Mouse (Mus musculus) neural tube, embryonic 14.5 days (tissue): ENCODE results near the gene Wfikkn2. TPM values are rescaled to one million over a fixed set of nuclear protein-coding genes. Genes with fewer than 3 reads are reported as not detected.

ENCODE experiments used
- ATAC-seq: fragments of 200-750 bp; cut with Nextera tagmentation; 2 replicates; pipeline ENCODE4 v1.8.0; 2017; ENCODE audit warnings: low read depth, mild to moderate bottlenecking, moderate TSS enrichment, moderate library complexity
- H3K27ac ChIP-seq: fragments of 300-500 bp; sonication (generic); 2 replicates; pipeline ENCODE4 v1.5.1; 2014; ENCODE audit warnings: low read depth, mild to moderate bottlenecking, control low read depth, low read length, moderate library complexity, mixed read lengths
- H3K27me3 ChIP-seq: fragments of 300-500 bp; sonication (generic); 2 replicates; pipeline ENCODE4 v1.6.1; 2014; ENCODE audit warnings: low read length; ENCODE audit not compliant: control insufficient read depth, insufficient read depth
- H3K36me3 ChIP-seq: fragments of 300-500 bp; sonication (generic); 2 replicates; pipeline ENCODE4 v1.6.1; 2014; ENCODE audit warnings: low read length, mixed read lengths; ENCODE audit not compliant: control insufficient read depth, insufficient read depth
- H3K4me1 ChIP-seq: fragments of 300-500 bp; sonication (generic); 2 replicates; pipeline ENCODE4 v1.6.1; 2014; ENCODE audit warnings: low read length; ENCODE audit not compliant: control insufficient read depth, insufficient read depth
- H3K4me2 ChIP-seq: fragments of 300-500 bp; sonication (generic); 2 replicates; pipeline ENCODE4 v1.6.1; 2014; ENCODE audit warnings: mild to moderate bottlenecking, low read depth, low read length, control low read depth
- H3K4me3 ChIP-seq: fragments of 300-500 bp; sonication (generic); 2 replicates; pipeline ENCODE4 v1.5.1; 2014; ENCODE audit warnings: low read depth, low read length, control low read depth, mixed read lengths
- H3K9ac ChIP-seq: fragments of 300-500 bp; sonication (generic); replicated peaks from 2 replicates; pipeline ENCODE4 v1.6.1; 2014; ENCODE audit warnings: low read depth, mild to moderate bottlenecking, control low read depth, low read length, mixed read lengths
- H3K9me3 ChIP-seq: fragments of 300-500 bp; sonication (generic); 2 replicates; pipeline ENCODE4 v1.6.1; 2016; ENCODE audit warnings: low read length; ENCODE audit not compliant: control insufficient read depth
- WGBS: fragments of 180-500 bp; shearing (Covaris S2); extraction: QIAGEN DNeasy Blood & Tissue Kit; methylation state at CpG from one replicate; pipeline ENCODE4 v1.1.7; 2014; 5-methylcytosine and 5-hydroxymethylcytosine counted together
- polyA plus RNA-seq: library from polyadenylated mRNA; unstranded; fragments of >200 nt; fragmentation: Nextera tagmentation; extraction: Ambion mirVana; gene quantifications from 2 replicates; pipeline ENCODE4 v1.2.1, GENCODE M21; 2014

Wfikkn2 gene
- polyA plus RNA-seq, 1 experiment from 2014 or later, result 0.24 TPM

- Histone ChIP-seq H3K4me1 (peaks cover 16% of the 10 kb centered on the region), H3K27me3 (no peaks in the 10 kb centered on the region), H3K9me3 (no peaks in the 10 kb centered on the region), H3K9ac (no peak overlapping the region), H3K27ac (no peak overlapping the region), H3K4me3 (no peak overlapping the region), H3K4me2 (no peak overlapping the region), H3K36me3 (no peaks in the 10 kb centered on the region)
- 67% methylated on average over 8 of the region's 8 CpGs for WGBS
- no peak for ATAC-seq
Observed at GRCm38 (mm10) chr11:94246789-94247061, 920 bp upstream of the Wfikkn2 start.

DNA sequence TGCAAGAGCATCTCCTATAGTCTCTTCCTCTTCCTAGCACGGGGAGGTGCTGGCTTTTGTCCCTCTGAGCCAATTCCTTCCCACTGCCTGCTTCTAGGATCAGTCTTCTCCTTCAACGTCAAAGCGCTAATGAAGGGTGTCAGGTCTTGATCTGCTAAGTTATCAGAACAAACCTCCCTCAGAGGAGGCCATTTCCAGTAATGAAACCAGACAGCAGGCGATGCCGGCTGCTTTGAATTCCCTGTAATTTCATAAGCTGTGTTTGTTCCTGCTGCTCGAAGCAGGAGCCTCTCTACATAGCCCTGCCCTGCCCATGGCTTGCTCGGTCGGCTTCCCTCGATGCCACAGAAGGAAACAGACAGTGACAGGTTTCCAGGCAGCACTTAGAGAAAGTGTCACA, 1.4 kb downstream of the Wfikkn2 start:
- H3K9me3 ChIP-seq, result no peaks in the 10 kb centered on the region
- H3K36me3 ChIP-seq, result no peaks in the 10 kb centered on the region
- WGBS, result 69% methylated on average over 9 of the region's 9 CpGs
- H3K9ac ChIP-seq, result no peak overlapping the region
- H3K27me3 ChIP-seq, result no peaks in the 10 kb centered on the region
- no peak overlapping the region for H3K4me2 ChIP-seq
- ATAC-seq, result no peak
- no peak overlapping the region for H3K27ac ChIP-seq
- peaks cover 16% of the 10 kb centered on the region for H3K4me1 ChIP-seq
- H3K4me3 ChIP-seq, result no peak overlapping the region

- no peak for ATAC-seq
- H3K4me1 ChIP-seq, result peaks cover 16% of the 10 kb centered on the region
- H3K4me2 ChIP-seq, result peak overlapping the region; percentile 39; the same call in 1 of the 2 replicates
- no peaks in the 10 kb centered on the region for H3K27me3 ChIP-seq
- H3K9me3 ChIP-seq, result no peaks in the 10 kb centered on the region
- no peak overlapping the region for H3K4me3 ChIP-seq
- H3K9ac ChIP-seq, result no peak overlapping the region
- 30% methylated on average over 15 of the region's 15 CpGs for WGBS
- H3K36me3 ChIP-seq, result no peaks in the 10 kb centered on the region
- 0 out of 2 replicates have a peak overlapping the region, but pooled peaks have one; percentile 22 for H3K27ac ChIP-seq
Observed at GRCm38 (mm10) chr11:94243422-94244180, 2.2 kb downstream of the Wfikkn2 start.

- Histone ChIP-seq H3K36me3 (no peaks in the 10 kb centered on the region), H3K9me3 (no peaks in the 10 kb centered on the region), H3K4me3 (no peak overlapping the region), H3K27ac (no peak overlapping the region), H3K4me1 (peaks cover 16% of the 10 kb centered on the region), H3K27me3 (no peaks in the 10 kb centered on the region), H3K9ac (peak overlapping the region; percentile 17; the same call in 1 of the 2 replicates), H3K4me2 (peak overlapping the region; percentile 39)
- WGBS, result 5% methylated on average over 29 of the region's 29 CpGs
- ATAC-seq, result peak; percentile 33; the same call in 1 of the 2 replicates
Observed at GRCm38 (mm10) chr11:94242760-94243421, 2.9 kb downstream of the Wfikkn2 start.

DNA sequence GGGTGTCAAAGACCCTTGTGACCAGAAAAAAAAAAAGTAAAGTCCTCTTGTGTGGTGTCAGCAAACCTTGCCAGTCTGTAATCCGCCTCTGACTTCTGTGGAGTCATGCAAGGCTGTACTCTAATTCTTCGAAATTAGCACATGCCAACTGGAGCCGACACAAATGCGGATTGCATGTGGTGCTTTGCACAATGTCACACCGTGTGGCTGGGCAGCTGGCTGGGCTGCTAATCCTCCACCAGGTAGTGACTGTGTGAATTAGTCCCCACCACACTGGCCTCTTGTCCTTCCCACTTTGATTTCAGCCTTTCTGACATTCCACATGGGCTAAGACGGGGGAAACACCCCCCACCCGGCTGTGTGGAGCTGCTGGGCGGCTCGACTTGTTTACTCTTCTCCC, 6.1 kb downstream of the Wfikkn2 start:
- Histone ChIP-seq H3K36me3 (no peaks in the 10 kb centered on the region), H3K4me1 (peaks cover 13% of the 10 kb centered on the region), H3K9me3 (no peaks in the 10 kb centered on the region), H3K27me3 (no peaks in the 10 kb centered on the region), H3K9ac (no peak overlapping the region), H3K27ac (no peak overlapping the region), H3K4me3 (no peak overlapping the region), H3K4me2 (no peak overlapping the region)
- no peak for ATAC-seq
- WGBS, result 51% methylated on average over 9 of the region's 9 CpGs

DNA sequence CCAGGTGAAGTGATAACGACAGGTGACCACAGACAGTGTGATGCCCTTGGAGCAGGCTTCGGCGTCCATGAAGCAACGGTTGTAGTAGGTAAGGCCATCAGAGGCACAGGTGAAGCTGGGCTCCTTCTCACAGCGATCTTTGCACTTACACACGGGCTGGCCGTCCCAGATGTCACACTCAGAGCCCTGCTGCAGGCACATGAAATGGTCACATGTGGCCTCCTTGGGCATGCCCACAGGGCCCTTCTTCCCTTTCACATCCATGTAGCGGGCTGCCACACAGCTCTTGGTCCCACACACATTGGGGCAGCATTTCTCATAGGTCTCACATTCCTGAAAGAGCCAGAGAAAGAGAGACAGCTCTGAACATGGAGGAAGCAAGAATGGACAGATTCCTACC, 7.0 kb downstream of the Wfikkn2 start:
- no peak for ATAC-seq
- H3K4me1 ChIP-seq, result peaks cover 13% of the 10 kb centered on the region
- H3K36me3 ChIP-seq, result no peaks in the 10 kb centered on the region
- no peaks in the 10 kb centered on the region for H3K27me3 ChIP-seq
- H3K4me2 ChIP-seq, result no peak overlapping the region
- no peak overlapping the region for H3K27ac ChIP-seq
- no peak overlapping the region for H3K9ac ChIP-seq
- H3K4me3 ChIP-seq, result no peak overlapping the region
- no peaks in the 10 kb centered on the region for H3K9me3 ChIP-seq
- 94% methylated on average over 8 of the region's 8 CpGs for WGBS

GRCm38 (mm10) chr11:94236074-94236473, 9.7 kb downstream of the Wfikkn2 start:
- 24% methylated on average over 3 of the region's 3 CpGs for WGBS
- ATAC-seq, result peak; percentile 80
- H3K9ac ChIP-seq, result no peak overlapping the region

DNA sequence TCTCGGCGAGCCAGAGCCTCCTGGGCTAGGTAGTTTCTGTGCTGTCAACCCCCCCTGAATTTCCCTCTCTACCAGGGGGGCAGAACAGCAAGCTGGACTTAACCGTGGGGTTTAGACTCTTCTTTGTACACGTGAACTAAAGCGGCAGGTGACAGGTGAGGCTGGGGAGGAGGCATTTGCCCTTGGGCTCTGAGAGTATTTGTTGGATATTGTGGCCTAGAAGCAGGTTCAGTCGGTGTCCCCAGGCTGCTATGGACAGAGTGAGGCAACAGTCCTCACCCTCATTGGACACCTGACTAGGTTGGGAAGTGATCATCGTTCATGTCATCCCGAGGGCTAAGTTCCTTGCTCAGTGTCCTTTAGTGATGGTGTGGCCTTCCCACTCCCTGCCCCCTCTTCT, 10.9 kb downstream of the Wfikkn2 start:
- no peaks in the 10 kb centered on the region for H3K9me3 ChIP-seq
- H3K4me3 ChIP-seq, result no peak overlapping the region
- no peaks in the 10 kb centered on the region for H3K36me3 ChIP-seq
- WGBS, result 93% methylated on average over 8 of the region's 8 CpGs
- no peaks in the 10 kb centered on the region for H3K27me3 ChIP-seq
- no peaks in the 10 kb centered on the region for H3K4me1 ChIP-seq
- no peak overlapping the region for H3K27ac ChIP-seq
- no peak for ATAC-seq
- no peak overlapping the region for H3K4me2 ChIP-seq
- no peak overlapping the region for H3K9ac ChIP-seq

More at GRCm38 (mm10) chr11:94236074-94236473, 9.7 kb downstream of the Wfikkn2 start:
- H3K4me1 ChIP-seq, result no peaks in the 10 kb centered on the region
- no peaks in the 10 kb centered on the region for H3K27me3 ChIP-seq
- H3K4me3 ChIP-seq, result no peak overlapping the region
- H3K27ac ChIP-seq, result peak overlapping the region; percentile 65; the same call in 1 of the 2 replicates
- no peaks in the 10 kb centered on the region for H3K9me3 ChIP-seq
- H3K36me3 ChIP-seq, result no peaks in the 10 kb centered on the region
- no peak overlapping the region for H3K4me2 ChIP-seq

DNA sequence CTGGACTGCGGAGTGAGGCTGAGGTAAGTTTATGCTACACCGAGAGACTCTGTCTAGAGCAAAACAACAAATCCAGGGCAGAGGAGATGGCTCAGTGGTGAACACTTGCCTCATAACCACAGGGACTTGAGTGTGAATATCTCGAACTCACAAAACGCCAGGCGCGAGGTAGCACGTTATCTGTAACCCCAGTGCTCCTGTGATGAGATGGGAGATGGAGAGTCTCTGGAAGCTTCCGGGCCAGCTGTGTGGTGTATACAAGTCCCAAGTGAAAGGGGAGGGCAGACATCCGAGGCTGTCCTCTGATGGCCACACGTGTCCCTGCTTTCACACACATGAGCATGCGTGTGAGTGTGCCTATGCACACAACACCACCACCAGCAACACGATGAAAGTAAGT, 11.4 kb downstream of the Wfikkn2 start:
- WGBS, result 94% methylated on average over 12 of the region's 12 CpGs
- Histone ChIP-seq H3K9ac (no peak overlapping the region), H3K27me3 (no peaks in the 10 kb centered on the region), H3K9me3 (no peaks in the 10 kb centered on the region), H3K4me1 (no peaks in the 10 kb centered on the region), H3K36me3 (no peaks in the 10 kb centered on the region), H3K27ac (no peak overlapping the region), H3K4me3 (no peak overlapping the region), H3K4me2 (no peak overlapping the region)
- ATAC-seq, result no peak
